Mouse (Mus musculus): ENCODE data around the gene Drosha. TPM values are rescaled to one million over a fixed set of nuclear protein-coding genes. Genes with fewer than 3 reads are reported as not detected.

Gene Drosha
- polyA plus RNA-seq, 1 experiment from 2014 or later, result 19.8 TPM

DNA sequence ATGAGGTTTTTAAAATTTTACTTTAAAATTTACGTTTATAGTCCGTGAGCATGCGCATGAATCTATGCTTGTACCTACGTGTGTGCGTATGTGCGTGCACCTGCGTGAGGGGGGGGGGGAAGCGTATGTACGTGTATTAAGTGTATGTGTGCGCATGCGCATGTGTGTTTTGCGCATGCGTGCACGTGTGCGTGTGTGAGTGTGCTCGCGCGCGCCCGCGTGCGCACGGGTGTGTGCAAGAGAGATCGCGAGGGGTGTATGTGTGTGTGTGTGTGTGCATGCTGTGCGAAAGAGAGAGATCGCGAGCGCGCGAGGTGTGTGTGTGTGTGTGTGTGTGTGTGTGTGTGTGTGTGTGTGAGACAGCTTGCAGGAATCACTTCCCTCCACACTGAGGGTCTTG lies 8.8 kb downstream of the Drosha start:
- H3K9ac ChIP-seq, result no peak overlapping the region
- no peaks in the 10 kb centered on the region for H3K4me1 ChIP-seq (replicated peaks)
- H3K4me2 ChIP-seq, result no peak overlapping the region
- no peaks in the 10 kb centered on the region for H3K27me3 ChIP-seq
- no peak overlapping the region for H3K27ac ChIP-seq
- no peak overlapping the region for H3K4me3 ChIP-seq
- H3K36me3 ChIP-seq, result peaks cover 49% of the 10 kb centered on the region
- WGBS, result 97% methylated on average over 31 of the region's 31 CpGs
- no peaks in the 10 kb centered on the region for H3K9me3 ChIP-seq (replicated peaks)
- ATAC-seq (replicated peaks; ENCODE audit: insufficient number of reproducible peaks, insufficient read depth, low FRiP score, low read depth), result no peak

DNA sequence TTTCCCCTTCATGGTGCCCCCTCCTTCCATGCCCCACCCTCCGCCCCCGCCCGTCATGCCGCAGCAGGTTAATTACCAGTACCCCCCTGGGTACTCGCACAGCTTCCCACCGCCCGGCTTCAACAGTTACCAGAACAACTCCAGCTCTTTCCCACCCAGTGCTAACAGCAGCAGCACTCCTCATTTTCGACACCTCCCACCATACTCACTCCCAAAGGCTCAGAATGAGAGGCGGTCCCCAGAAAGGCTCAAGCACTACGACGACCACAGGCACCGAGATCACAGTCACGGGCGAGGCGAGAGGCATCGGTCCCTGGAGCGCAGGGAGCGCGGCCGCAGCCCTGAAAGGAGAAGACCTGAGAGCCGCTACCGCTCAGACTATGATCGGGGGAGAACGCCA lies 9.6 kb downstream of the Drosha start:
- ATAC-seq (replicated peaks; ENCODE audit: insufficient number of reproducible peaks, insufficient read depth, low FRiP score, low read depth), result no peak
- Histone ChIP-seq H3K27ac (no peak overlapping the region), H3K36me3 (peaks cover 42% of the 10 kb centered on the region), H3K9ac (no peak overlapping the region), H3K4me3 (no peak overlapping the region), H3K4me2 (no peak overlapping the region), H3K9me3 (replicated peaks) (no peaks in the 10 kb centered on the region), H3K4me1 (replicated peaks) (no peaks in the 10 kb centered on the region), H3K27me3 (no peaks in the 10 kb centered on the region)
- 88% methylated on average over 24 of the region's 24 CpGs for WGBS

- 93% methylated on average over 11 of the region's 11 CpGs for WGBS
- H3K27ac ChIP-seq, result no peak overlapping the region
Observed at GRCm38 (mm10) chr15:12840737-12841136, 16.1 kb downstream of the Drosha start.

DNA sequence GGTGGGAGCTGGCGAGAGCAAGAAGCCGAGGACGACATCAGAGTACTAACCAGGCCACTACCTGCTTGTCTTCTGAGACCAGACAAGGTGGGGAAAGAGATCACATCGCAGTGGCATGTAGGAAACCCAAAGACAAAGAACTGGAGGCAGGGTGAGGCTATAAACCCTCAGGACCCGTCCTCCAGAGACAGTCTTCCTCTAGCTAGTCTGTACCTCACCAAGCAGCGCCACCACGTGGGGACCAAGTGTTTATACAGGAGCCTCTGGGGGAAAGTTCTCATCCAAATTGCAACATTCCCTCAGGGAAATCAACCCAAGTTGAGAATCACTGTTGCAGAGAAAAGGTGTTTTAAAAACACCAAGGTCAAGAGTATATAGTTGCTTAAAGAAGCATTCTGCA lies 18.2 kb downstream of the Drosha start:
- H3K9ac ChIP-seq, result no peak overlapping the region
- H3K4me1 ChIP-seq (replicated peaks), result no peaks in the 10 kb centered on the region
- no peak overlapping the region for H3K4me2 ChIP-seq
- no peaks in the 10 kb centered on the region for H3K27me3 ChIP-seq
- H3K4me3 ChIP-seq, result no peak overlapping the region
- no peak for ATAC-seq (replicated peaks; ENCODE audit: insufficient number of reproducible peaks, insufficient read depth, low FRiP score, low read depth)
- no peak overlapping the region for H3K27ac ChIP-seq
- WGBS, result 78% methylated on average over 7 of the region's 7 CpGs
- no peaks in the 10 kb centered on the region for H3K9me3 ChIP-seq (replicated peaks)
- peaks cover 76% of the 10 kb centered on the region for H3K36me3 ChIP-seq

More at GRCm38 (mm10) chr15:12840737-12841136, 16.1 kb downstream of the Drosha start:
- no peaks in the 10 kb centered on the region for H3K4me1 ChIP-seq (replicated peaks)
- no peaks in the 10 kb centered on the region for H3K27me3 ChIP-seq
- peaks cover 64% of the 10 kb centered on the region for H3K36me3 ChIP-seq
- H3K4me3 ChIP-seq, result no peak overlapping the region
- H3K9me3 ChIP-seq (replicated peaks), result no peaks in the 10 kb centered on the region
- H3K4me2 ChIP-seq, result no peak overlapping the region
- no peak for ATAC-seq (replicated peaks; ENCODE audit: insufficient number of reproducible peaks, insufficient read depth, low FRiP score, low read depth)
- no peak overlapping the region for H3K9ac ChIP-seq

GRCm38 (mm10) chr15:12848196-12848975 lies 23.8 kb downstream of the Drosha start:
- H3K36me3 ChIP-seq, result peaks cover 65% of the 10 kb centered on the region
- no peak overlapping the region for H3K27ac ChIP-seq
- no peaks in the 10 kb centered on the region for H3K4me1 ChIP-seq (replicated peaks)
- H3K27me3 ChIP-seq, result no peaks in the 10 kb centered on the region
- no peak overlapping the region for H3K4me2 ChIP-seq
- no peak overlapping the region for H3K4me3 ChIP-seq
- WGBS, result 76% methylated on average over 11 of the region's 11 CpGs
- H3K9me3 ChIP-seq (replicated peaks), result no peaks in the 10 kb centered on the region
- H3K9ac ChIP-seq, result no peak overlapping the region
- no peak for ATAC-seq (replicated peaks; ENCODE audit: insufficient number of reproducible peaks, insufficient read depth, low FRiP score, low read depth)

GRCm38 (mm10) chr15:12849373-12849772 lies 24.8 kb downstream of the Drosha start:
- H3K9ac ChIP-seq, result no peak overlapping the region
- H3K27me3 ChIP-seq, result no peaks in the 10 kb centered on the region
- H3K4me1 ChIP-seq (replicated peaks), result no peaks in the 10 kb centered on the region
- H3K4me3 ChIP-seq, result no peak overlapping the region
- peaks cover 68% of the 10 kb centered on the region for H3K36me3 ChIP-seq
- WGBS, result 75% methylated on average over 4 of the region's 4 CpGs
- no peak for ATAC-seq (replicated peaks; ENCODE audit: insufficient number of reproducible peaks, insufficient read depth, low FRiP score, low read depth)
- no peak overlapping the region for H3K27ac ChIP-seq
- H3K4me2 ChIP-seq, result no peak overlapping the region
- no peaks in the 10 kb centered on the region for H3K9me3 ChIP-seq (replicated peaks)

DNA sequence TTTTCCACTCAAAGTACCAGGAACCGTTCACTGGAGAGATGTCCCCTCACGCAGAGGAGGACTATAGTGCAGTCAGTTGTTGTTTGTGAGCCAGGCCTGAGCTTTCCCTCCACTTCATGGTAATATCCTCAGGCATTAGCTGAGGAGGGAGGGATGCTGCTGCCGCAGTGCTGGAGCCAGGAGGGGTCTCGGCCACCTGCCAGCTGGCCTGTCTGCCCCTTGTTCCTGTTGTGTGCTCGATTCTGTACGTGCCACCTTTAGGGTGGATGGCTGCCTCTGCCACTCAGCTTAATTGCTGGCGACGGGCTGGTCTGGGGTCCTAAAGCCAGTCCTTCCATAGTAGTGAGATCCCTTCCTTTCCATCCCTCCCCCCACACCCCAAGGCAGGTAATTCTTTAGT lies 28.9 kb downstream of the Drosha start:
- H3K36me3 ChIP-seq, result peaks cover 56% of the 10 kb centered on the region
- 91% methylated on average over 8 of the region's 8 CpGs for WGBS
- no peaks in the 10 kb centered on the region for H3K9me3 ChIP-seq (replicated peaks)

DNA sequence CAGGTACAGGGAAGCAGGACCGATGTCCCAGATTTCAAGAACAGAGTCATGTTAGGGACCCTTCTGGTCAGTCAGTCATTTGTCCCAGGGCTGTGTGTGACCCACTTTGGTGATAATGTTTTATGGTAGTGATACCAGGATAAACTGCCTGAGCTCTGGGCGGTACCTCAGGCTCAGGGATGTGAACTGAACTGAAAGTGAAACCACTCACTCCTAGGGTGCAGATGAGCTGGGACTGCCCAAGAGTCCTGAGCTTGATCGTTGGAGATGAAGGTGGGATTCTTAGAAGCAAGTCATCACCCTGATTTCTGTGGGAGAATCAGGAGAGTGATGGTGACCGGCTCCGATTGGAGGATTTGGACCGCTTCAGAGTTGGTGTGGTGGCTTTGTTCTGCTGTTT lies 32.2 kb downstream of the Drosha start:
- Histone ChIP-seq H3K9ac (no peak overlapping the region), H3K27me3 (no peaks in the 10 kb centered on the region), H3K4me1 (replicated peaks) (peaks cover 13% of the 10 kb centered on the region), H3K36me3 (peaks cover 60% of the 10 kb centered on the region), H3K9me3 (replicated peaks) (no peaks in the 10 kb centered on the region), H3K4me3 (no peak overlapping the region), H3K4me2 (no peak overlapping the region), H3K27ac (no peak overlapping the region)
- ATAC-seq (replicated peaks; ENCODE audit: insufficient number of reproducible peaks, insufficient read depth, low FRiP score, low read depth), result no peak
- 97% methylated on average over 6 of the region's 6 CpGs for WGBS

More for the DNA sequence above, 28.9 kb downstream of the Drosha start:
- ATAC-seq (replicated peaks; ENCODE audit: insufficient number of reproducible peaks, insufficient read depth, low FRiP score, low read depth), result no peak
- Histone ChIP-seq H3K4me3 (no peak overlapping the region), H3K27ac (no peak overlapping the region), H3K4me2 (no peak overlapping the region), H3K9ac (no peak overlapping the region), H3K27me3 (no peaks in the 10 kb centered on the region), H3K4me1 (replicated peaks) (peaks cover 10% of the 10 kb centered on the region)

DNA sequence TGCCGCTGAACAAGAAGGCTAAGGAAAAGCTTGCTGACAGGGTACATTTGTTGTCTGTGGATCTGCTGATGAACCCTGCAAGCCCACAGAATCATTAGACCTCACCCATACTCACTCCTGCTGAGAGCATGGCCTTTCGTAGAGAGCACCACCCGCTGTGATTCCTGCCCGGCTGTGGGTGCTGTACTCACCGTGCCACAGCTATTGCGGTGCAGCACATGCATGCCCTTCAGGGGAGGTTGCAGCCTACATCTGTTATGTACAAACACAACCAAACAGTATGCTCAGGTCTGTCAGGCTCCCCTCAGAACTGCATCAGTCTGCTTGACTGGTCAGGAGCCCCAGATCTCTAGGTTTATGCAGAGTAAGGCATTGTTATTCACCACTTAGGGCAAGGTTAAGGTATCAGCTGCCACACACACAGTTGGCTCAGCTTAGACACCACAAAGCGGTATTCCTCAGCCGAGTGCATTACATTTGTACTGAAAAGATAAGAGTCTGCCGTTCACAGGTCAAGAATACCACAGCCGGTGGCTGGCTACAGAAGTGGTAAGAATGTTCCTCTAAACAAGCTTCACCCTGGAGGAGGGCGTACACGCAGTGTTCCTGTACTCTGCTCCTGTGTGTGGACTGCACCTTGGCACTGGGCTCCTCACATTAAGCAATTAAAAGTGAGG lies 33.4 kb downstream of the Drosha start:
- Histone ChIP-seq H3K9ac (no peak overlapping the region), H3K4me1 (replicated peaks) (peaks cover 13% of the 10 kb centered on the region), H3K4me3 (no peak overlapping the region), H3K4me2 (no peak overlapping the region), H3K36me3 (peaks cover 55% of the 10 kb centered on the region), H3K27me3 (no peaks in the 10 kb centered on the region), H3K9me3 (replicated peaks) (no peaks in the 10 kb centered on the region), H3K27ac (peak overlapping the region; percentile 67)
- ATAC-seq (replicated peaks; ENCODE audit: insufficient number of reproducible peaks, insufficient read depth, low FRiP score, low read depth), result peak; percentile 65; the same call in 1 of the 2 replicates
- WGBS, result 58% methylated on average over 12 of the region's 12 CpGs

DNA sequence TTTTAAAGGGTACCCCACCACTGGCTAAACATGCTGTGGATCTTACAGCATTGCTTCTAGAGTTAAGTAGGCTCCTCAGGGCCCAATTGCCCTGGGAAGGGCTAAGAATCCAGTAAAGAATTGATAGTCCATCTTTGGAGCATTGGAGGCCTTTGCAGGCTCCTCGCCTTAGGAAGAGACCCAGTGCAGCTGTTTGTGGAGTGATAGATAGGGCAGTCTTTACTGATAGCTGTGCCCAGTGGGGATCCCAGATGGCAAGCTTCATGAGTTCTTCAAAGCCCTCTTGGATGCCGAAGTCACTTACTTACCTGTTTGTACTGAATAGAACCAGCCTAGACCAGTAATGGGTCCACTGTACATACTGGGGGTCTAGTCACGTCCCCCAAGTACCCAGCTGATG lies 34.0 kb downstream of the Drosha start:
- WGBS, result 86% methylated on average over 3 of the region's 3 CpGs
- Histone ChIP-seq H3K4me2 (no peak overlapping the region), H3K9me3 (replicated peaks) (no peaks in the 10 kb centered on the region), H3K27me3 (no peaks in the 10 kb centered on the region), H3K4me1 (replicated peaks) (peaks cover 13% of the 10 kb centered on the region), H3K27ac (no peak overlapping the region), H3K4me3 (no peak overlapping the region), H3K36me3 (peaks cover 48% of the 10 kb centered on the region), H3K9ac (no peak overlapping the region)
- no peak for ATAC-seq (replicated peaks; ENCODE audit: insufficient number of reproducible peaks, insufficient read depth, low FRiP score, low read depth)

- Histone ChIP-seq H3K4me1 (replicated peaks) (peaks cover 21% of the 10 kb centered on the region), H3K4me3 (no peak overlapping the region), H3K4me2 (no peak overlapping the region), H3K27me3 (no peaks in the 10 kb centered on the region), H3K9ac (no peak overlapping the region), H3K27ac (no peak overlapping the region), H3K9me3 (replicated peaks) (no peaks in the 10 kb centered on the region), H3K36me3 (peaks cover 35% of the 10 kb centered on the region)
- no peak for ATAC-seq (replicated peaks; ENCODE audit: insufficient number of reproducible peaks, insufficient read depth, low FRiP score, low read depth)
- 84% methylated on average over 3 of the region's 3 CpGs for WGBS
Observed at GRCm38 (mm10) chr15:12862061-12862460, 37.4 kb downstream of the Drosha start.

DNA sequence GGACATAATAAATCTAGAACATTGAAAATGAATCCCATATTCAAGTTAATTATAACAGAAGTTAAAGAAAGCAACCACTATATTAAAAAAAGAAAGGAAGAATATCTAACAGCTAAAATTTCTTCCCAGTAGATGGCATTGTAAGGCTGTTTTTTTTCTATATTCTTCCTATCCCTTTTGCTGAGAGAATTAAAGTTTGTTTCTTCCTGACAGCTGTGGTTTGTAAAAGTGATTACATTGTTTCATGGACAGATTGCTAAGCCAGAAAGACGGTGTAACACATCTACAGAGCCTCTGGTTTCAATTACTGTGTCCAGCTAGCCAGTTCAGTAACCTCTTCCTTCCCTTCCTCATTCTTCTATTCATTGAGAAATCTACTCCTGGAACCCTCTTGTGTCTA lies 39.1 kb downstream of the Drosha start:
- Histone ChIP-seq H3K4me2 (no peak overlapping the region), H3K27me3 (no peaks in the 10 kb centered on the region), H3K9me3 (replicated peaks) (no peaks in the 10 kb centered on the region), H3K36me3 (peaks cover 47% of the 10 kb centered on the region), H3K9ac (no peak overlapping the region), H3K27ac (no peak overlapping the region), H3K4me1 (replicated peaks) (peaks cover 9% of the 10 kb centered on the region), H3K4me3 (no peak overlapping the region)
- 20% methylated on average over 1 of the region's 1 CpGs for WGBS
- no peak for ATAC-seq (replicated peaks; ENCODE audit: insufficient number of reproducible peaks, insufficient read depth, low FRiP score, low read depth)

Data from heart, embryonic 15.5 days (tissue).